Mouse (Mus musculus): Measurements from ENCODE around the gene Cap2.

Gene Cap2

GRCm38 (mm10) chr13:46690559-46691241, 189.1 kb downstream of the Cap2 start:
- DNase-seq (ENCODE audit: low read depth, low spot score), result no peak

GRCm38 (mm10) chr13:46695296-46695908, 193.8 kb downstream of the Cap2 start:
- DNase-seq (ENCODE audit: low read depth, low spot score), result no peak

- DNase-seq (ENCODE audit: low read depth, low spot score), result no peak
These were observed 194.3 kb downstream of the Cap2 start for GRCm38 (mm10) chr13:46695932-46696331.

- no peak for DNase-seq (ENCODE audit: low read depth, low spot score)
These were observed 195.1 kb downstream of the Cap2 start for GRCm38 (mm10) chr13:46696788-46697187.

- no peak for DNase-seq (ENCODE audit: low read depth, low spot score)
These were observed 197.7 kb downstream of the Cap2 start for GRCm38 (mm10) chr13:46699372-46699771.
